Mouse (Mus musculus): ENCODE measurements around the gene Dgkz.

DNA sequence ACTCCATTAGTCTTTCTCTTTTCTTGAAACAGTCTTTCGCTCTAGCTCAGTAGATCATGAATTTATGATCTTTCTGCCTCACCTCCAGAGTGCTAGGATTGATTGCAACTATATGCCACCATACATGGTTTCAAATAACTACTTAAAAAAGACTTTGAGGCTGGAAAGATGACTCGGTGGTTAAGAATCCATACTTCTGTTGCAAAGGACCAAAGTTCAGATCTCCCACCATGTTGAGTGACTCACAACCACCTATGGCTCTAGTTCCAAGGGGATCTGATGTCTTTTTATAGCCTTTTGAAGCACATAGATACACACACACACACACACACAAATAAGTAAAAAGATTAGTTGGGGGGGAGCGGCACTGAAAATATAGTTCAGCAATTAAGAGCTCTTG is 80.3 kb downstream of the Dgkz start:
- TF ChIP-seq CTCF (conservative IDR thresholded peaks at IDR 0.05; ENCODE audit: insufficient read depth, insufficient read length, low read depth, low read length) (no peak), POLR2A (IDR thresholded peaks at IDR 0.05; ENCODE audit: low read depth, low read length) (no peak)

Data from kidney, adult 2 months (tissue).